Mouse (Mus musculus): ENCODE measurements around the gene Chd2. TPM values are rescaled to one million over a fixed set of nuclear protein-coding genes. Genes with fewer than 3 reads are reported as not detected.

Chd2 gene
- polyA plus RNA-seq, 1 experiment from 2014 or later = 34.6 TPM

DNA sequence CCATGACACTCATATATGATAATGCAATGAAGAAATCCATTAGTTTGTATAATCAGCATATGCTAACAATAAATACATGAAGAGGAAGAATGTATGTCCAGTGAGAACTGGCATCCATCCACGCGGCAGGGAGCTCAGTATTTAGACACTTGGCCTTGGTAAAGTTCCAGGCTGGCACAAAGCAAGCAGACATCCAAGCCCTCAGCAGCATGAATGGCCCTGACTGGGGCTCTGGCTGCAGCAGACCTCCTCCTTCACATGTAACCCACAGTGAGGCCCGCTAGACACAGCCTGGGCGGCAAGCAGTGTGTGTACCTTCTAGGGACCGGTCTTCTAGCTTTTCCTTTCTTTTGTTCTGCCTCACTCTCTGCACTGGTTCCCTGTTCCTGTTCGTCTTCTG, 34.1 kb downstream of the Chd2 start:
- whole genome bisulfite sequencing = 85% methylated on average over 6 of the region's 6 CpGs
- Histone ChIP-seq H3K9ac (no peak overlapping the region), H3K27ac (replicated peaks) (no peak overlapping the region), H3K4me1 (replicated peaks) (no peaks in the 10 kb centered on the region), H3K9me3 (no peaks in the 10 kb centered on the region), H3K4me3 (no peak overlapping the region), H3K36me3 (peaks cover 89% of the 10 kb centered on the region), H3K4me2 (no peak overlapping the region), H3K27me3 (no peaks in the 10 kb centered on the region)
- ATAC-seq (ENCODE audit: low read depth) = peak; percentile 72; the same call in 1 of the 2 replicates

DNA sequence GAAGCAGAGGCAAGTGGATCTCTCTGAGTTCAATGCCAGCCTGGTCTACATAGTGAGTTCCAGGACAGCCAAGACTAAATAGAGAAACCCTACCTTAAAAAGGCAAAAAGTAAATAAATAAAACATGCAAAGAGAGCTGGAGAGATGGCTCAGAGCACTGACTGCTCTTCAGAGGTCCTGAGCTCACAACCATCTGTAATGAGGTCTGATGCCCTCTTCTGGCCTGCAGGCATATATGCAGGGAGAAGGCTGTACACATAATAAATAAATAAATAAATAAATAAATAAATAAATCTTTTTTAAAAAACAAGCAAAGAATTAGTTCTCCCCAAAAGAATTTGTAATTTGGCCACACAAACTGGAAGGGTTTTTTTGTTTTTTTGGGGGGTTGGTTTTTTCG, 34.8 kb downstream of the Chd2 start:
- Histone ChIP-seq H3K4me1 (replicated peaks) (no peaks in the 10 kb centered on the region), H3K4me3 (no peak overlapping the region), H3K4me2 (no peak overlapping the region), H3K9me3 (no peaks in the 10 kb centered on the region), H3K9ac (no peak overlapping the region), H3K36me3 (peaks cover 93% of the 10 kb centered on the region), H3K27me3 (no peaks in the 10 kb centered on the region), H3K27ac (replicated peaks) (no peak overlapping the region)
- ATAC-seq (ENCODE audit: low read depth) = no peak
- 97% methylated on average over 1 of the region's 1 CpGs for WGBS

DNA sequence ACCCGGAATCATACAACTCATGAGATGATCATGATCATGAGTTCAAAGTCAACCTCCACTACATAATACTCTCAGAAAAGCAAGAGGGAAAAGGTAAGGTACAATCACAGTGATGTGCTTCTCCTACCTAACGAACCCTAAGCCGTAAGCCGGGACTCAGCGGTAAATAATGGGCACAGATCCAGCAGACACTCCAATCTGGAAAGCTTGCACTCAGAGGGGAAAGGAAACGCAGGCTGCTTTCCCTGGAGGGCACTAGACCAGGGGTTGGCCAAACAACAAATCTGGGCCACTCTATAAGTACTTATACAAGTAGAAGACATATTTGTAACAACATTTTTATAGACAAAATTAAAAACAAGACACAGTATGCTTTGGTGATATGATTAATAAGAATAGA, 36.4 kb downstream of the Chd2 start:
- no peak for ATAC-seq (ENCODE audit: low read depth)
- Histone ChIP-seq H3K27me3 (no peaks in the 10 kb centered on the region), H3K4me1 (replicated peaks) (no peaks in the 10 kb centered on the region), H3K36me3 (peaks cover 92% of the 10 kb centered on the region), H3K9ac (no peak overlapping the region), H3K27ac (replicated peaks) (no peak overlapping the region), H3K4me3 (no peak overlapping the region), H3K9me3 (no peaks in the 10 kb centered on the region), H3K4me2 (no peak overlapping the region)
- WGBS = 87% methylated on average over 6 of the region's 6 CpGs

DNA sequence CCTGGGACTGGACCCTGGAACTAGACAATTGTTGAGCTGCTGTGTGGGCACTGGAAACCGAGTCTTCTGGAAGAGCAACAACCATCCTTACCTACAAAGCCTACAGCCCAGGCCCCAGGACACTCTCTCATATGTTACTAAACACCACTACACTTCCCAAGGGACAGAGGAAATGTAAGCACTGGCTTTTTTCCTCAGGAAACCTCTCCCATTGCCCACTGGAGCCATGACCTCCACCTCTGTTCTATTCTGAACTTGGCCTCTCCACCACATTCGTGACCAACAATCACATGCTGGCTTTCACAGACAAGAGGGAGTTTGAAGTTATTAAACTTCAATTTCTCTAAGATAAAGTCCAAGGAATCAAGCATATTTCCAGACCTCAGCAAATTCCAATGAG, 43.4 kb downstream of the Chd2 start:
- Histone ChIP-seq H3K27me3 (no peaks in the 10 kb centered on the region), H3K4me1 (replicated peaks) (no peaks in the 10 kb centered on the region), H3K27ac (replicated peaks) (no peak overlapping the region), H3K9ac (no peak overlapping the region), H3K4me3 (no peak overlapping the region), H3K9me3 (no peaks in the 10 kb centered on the region), H3K4me2 (no peak overlapping the region), H3K36me3 (peaks cover 85% of the 10 kb centered on the region)
- no peak for ATAC-seq (ENCODE audit: low read depth)
- WGBS = 83% methylated on average over 2 of the region's 2 CpGs

- Histone ChIP-seq H3K27me3 (no peaks in the 10 kb centered on the region), H3K9me3 (no peaks in the 10 kb centered on the region), H3K27ac (replicated peaks) (no peak overlapping the region), H3K4me3 (no peak overlapping the region), H3K4me1 (replicated peaks) (no peaks in the 10 kb centered on the region), H3K9ac (no peak overlapping the region), H3K36me3 (peaks cover 85% of the 10 kb centered on the region), H3K4me2 (no peak overlapping the region)
- 90% methylated on average over 5 of the region's 5 CpGs for WGBS
- no peak for ATAC-seq (ENCODE audit: low read depth)
Observed at GRCm38 (mm10) chr7:73489261-73489660, 52.4 kb downstream of the Chd2 start.

GRCm38 (mm10) chr7:73481094-73481493, 60.5 kb downstream of the Chd2 start:
- H3K27ac ChIP-seq (replicated peaks) = no peak overlapping the region
- WGBS = 90% methylated on average over 6 of the region's 6 CpGs
- no peaks in the 10 kb centered on the region for H3K27me3 ChIP-seq
- no peak overlapping the region for H3K4me2 ChIP-seq
- H3K9me3 ChIP-seq = no peaks in the 10 kb centered on the region
- no peak overlapping the region for H3K4me3 ChIP-seq
- H3K4me1 ChIP-seq (replicated peaks) = peaks cover 6% of the 10 kb centered on the region; the same call in 1 of the 2 replicates
- H3K9ac ChIP-seq = no peak overlapping the region
- peaks cover 86% of the 10 kb centered on the region for H3K36me3 ChIP-seq
- no peak for ATAC-seq (ENCODE audit: low read depth)

- H3K27ac ChIP-seq (replicated peaks) = no peak overlapping the region
- no peaks in the 10 kb centered on the region for H3K9me3 ChIP-seq
- WGBS = 84% methylated on average over 3 of the region's 3 CpGs
- H3K9ac ChIP-seq = no peak overlapping the region
- H3K4me3 ChIP-seq = no peak overlapping the region
- peaks cover 91% of the 10 kb centered on the region for H3K36me3 ChIP-seq
- no peak overlapping the region for H3K4me2 ChIP-seq
- peaks cover 6% of the 10 kb centered on the region; the same call in 1 of the 2 replicates for H3K4me1 ChIP-seq (replicated peaks)
- no peak for ATAC-seq (ENCODE audit: low read depth)
- no peaks in the 10 kb centered on the region for H3K27me3 ChIP-seq
Observed at GRCm38 (mm10) chr7:73479506-73479905, 62.1 kb downstream of the Chd2 start.

DNA sequence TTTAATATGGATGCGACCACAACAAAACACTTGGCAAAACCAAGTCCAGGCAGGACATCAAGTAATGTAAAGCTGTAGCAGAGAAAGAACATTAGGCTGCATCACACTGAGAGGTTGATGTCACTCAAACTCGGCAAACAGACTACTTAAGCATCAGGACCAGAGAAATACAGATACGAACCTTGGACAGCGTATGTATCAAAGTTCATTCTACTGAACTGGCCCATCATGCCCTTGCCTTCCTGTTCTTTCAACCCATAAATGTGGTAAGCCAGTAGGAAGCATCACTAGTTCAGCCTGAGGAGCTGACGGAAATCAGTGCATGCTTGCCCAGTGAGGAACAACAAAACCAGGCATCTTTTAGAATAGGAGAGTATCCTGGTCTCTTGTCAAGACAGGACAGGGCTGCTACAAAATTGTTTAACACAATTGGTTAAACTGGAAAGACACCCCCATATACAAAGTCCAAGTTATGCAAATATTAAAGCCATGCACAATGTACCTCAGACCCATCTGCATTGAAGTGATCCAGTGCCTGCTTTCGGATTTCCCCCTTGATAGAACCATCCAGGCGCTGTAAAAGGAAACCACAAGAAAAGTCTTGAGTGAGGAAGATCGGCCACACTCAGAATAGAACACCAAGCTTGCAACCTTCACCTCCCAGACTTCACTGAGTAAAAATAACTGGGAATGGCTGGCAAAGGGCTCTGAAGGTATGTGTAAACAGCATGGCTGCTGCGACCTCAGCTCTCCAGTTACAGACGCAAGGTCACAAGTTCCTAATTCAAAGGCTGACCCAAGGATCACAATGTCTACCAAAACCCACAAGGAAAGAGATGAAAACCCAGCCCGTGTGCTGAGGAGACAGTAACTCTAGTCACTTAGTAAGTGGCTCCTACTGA, 63.2 kb downstream of the Chd2 start:
- H3K4me1 ChIP-seq (replicated peaks) = peaks cover 6% of the 10 kb centered on the region; the same call in 1 of the 2 replicates
- ATAC-seq (ENCODE audit: low read depth) = no peak

DNA sequence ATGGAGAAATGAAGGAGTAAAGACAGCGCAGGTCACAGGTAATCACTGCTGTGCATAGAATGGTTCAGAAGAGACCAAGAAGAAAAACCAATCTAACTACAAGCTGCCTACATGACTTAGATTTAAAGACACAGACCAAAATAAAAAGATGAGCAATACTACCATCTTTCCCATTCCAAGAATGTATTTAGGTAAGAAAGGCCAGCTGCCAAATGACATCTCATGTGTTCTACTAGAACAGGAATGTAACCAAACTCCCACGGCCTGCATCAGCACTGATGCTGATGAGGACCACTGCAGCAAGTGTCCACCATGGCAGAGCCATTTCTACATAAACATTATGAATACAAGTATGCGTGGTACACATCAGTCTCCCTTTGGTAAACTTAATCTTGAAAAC, 73.9 kb downstream of the Chd2 start:
- no peaks in the 10 kb centered on the region for H3K9me3 ChIP-seq
- ATAC-seq (ENCODE audit: low read depth) = no peak
- no peak overlapping the region for H3K4me2 ChIP-seq
- H3K36me3 ChIP-seq = peaks cover 89% of the 10 kb centered on the region
- no peak overlapping the region for H3K27ac ChIP-seq (replicated peaks)
- no peak overlapping the region for H3K4me3 ChIP-seq
- H3K9ac ChIP-seq = no peak overlapping the region
- WGBS = 97% methylated on average over 3 of the region's 3 CpGs
- H3K4me1 ChIP-seq (replicated peaks) = no peaks in the 10 kb centered on the region
- H3K27me3 ChIP-seq = no peaks in the 10 kb centered on the region

More for the DNA sequence above, 63.2 kb downstream of the Chd2 start:
- Histone ChIP-seq H3K9ac (no peak overlapping the region), H3K9me3 (no peaks in the 10 kb centered on the region), H3K4me2 (no peak overlapping the region), H3K27me3 (no peaks in the 10 kb centered on the region), H3K36me3 (peaks cover 94% of the 10 kb centered on the region), H3K4me3 (no peak overlapping the region), H3K27ac (replicated peaks) (no peak overlapping the region)
- 92% methylated on average over 11 of the region's 11 CpGs for WGBS

DNA sequence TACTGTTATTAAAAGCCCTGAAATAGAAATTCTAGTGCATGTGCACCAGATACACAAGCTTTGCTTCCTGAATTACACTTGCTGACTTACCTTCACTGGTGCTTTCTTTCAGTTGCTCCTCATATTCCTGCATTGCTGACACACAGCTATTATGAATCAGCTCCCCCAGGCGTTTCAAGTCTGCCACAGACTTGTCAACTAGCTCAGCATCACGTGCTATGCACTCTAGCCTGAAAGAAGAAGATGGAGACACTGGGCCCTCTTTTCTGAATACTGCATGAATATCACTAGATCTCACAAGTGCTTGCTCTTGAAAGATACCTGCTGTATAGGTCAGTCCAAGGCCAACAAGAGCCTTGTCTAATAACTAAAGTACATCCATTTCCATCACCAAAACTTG, 78.1 kb downstream of the Chd2 start:
- Histone ChIP-seq H3K27me3 (no peaks in the 10 kb centered on the region), H3K4me3 (no peak overlapping the region), H3K4me2 (no peak overlapping the region), H3K4me1 (replicated peaks) (no peaks in the 10 kb centered on the region), H3K36me3 (peaks cover 91% of the 10 kb centered on the region), H3K27ac (replicated peaks) (no peak overlapping the region), H3K9ac (no peak overlapping the region), H3K9me3 (no peaks in the 10 kb centered on the region)
- whole genome bisulfite sequencing = 91% methylated on average over 2 of the region's 2 CpGs
- ATAC-seq (ENCODE audit: low read depth) = no peak

DNA sequence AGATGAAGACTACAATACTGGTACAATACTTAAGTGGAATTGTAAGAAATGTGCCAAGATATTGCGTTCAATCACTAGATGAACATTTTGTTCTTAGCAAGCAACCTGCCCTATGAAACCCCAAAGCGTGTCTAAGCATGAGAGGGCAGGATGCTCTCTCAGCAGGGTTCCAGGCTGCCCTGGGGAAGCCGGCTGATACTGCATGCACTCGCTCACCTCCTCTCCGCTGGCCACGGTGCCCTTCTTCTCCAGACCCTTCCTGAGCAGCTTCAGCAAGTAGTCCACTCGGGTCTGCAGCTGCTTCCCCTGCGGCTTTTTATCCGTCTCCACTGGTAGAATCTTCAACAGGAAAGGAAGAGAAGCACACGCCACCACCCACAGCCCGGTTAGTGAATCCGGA, 87.5 kb downstream of the Chd2 start:
- 84% methylated on average over 12 of the region's 12 CpGs for WGBS
- no peak overlapping the region for H3K9ac ChIP-seq
- no peak overlapping the region for H3K4me3 ChIP-seq
- peaks cover 85% of the 10 kb centered on the region for H3K36me3 ChIP-seq
- ATAC-seq (ENCODE audit: low read depth) = no peak
- no peak overlapping the region; the same call in 1 of the 2 replicates for H3K27ac ChIP-seq (replicated peaks)
- no peaks in the 10 kb centered on the region for H3K4me1 ChIP-seq (replicated peaks)
- no peak overlapping the region for H3K4me2 ChIP-seq
- no peaks in the 10 kb centered on the region for H3K27me3 ChIP-seq
- no peaks in the 10 kb centered on the region for H3K9me3 ChIP-seq

DNA sequence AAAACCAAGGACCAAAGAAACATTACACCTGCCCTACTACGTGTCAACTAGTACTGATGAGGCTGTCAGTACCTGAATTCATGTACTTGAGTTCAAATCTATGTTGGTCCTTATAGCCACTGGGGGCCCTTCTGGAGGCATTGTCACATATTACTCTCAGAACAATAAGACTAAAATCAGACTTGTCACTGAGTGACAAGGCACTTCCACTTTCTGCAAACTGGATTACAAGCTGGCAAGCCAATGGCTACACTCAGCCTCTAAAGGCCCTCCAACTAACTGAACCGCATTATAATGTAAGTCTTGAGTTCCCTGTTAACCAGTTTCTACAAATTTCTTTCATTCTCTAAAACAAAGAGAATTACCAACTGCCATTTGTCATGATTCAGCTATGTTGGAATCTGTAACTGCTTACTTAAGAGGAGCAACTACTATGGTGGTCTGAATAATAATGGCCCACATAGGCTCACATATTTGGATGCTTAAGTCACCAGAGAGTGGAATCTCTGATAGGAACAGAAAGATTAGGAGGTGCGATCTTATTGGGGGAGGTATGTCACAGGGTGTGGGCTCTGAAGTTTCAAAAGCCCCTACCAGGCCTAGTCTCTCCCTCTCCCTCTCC, 89.3 kb downstream of the Chd2 start:
- no peaks in the 10 kb centered on the region for H3K9me3 ChIP-seq
- no peak for ATAC-seq (ENCODE audit: low read depth)
- WGBS = 98% methylated on average over 3 of the region's 3 CpGs

More for the DNA sequence above, 89.3 kb downstream of the Chd2 start:
- H3K27me3 ChIP-seq = no peaks in the 10 kb centered on the region
- no peak overlapping the region for H3K4me2 ChIP-seq
- no peak overlapping the region for H3K9ac ChIP-seq
- no peak overlapping the region for H3K4me3 ChIP-seq
- H3K4me1 ChIP-seq (replicated peaks) = no peaks in the 10 kb centered on the region
- H3K27ac ChIP-seq (replicated peaks) = no peak overlapping the region
- peaks cover 90% of the 10 kb centered on the region for H3K36me3 ChIP-seq
